In the genomic region with DNA sequence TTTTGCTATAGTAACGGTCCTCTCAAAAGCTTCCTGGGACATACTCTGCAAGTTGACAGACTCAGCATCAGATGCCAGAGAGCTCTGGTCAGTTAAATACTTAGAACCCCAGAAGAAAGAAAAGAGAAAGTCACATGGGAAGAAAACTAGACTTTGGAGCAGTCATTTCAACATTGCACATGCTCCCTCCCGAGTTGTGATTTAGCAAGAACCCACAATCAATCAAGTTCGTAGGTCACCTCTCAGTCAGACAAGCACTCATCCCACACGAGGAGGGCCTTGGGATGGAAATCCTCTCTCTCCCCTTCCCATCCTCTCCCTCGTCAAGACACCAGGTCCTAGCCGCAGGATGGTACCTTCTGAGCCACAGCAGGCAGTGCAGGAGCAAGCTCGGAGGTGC, we compare ENCODE assay signal across 31 mouse cellular contexts.
A peak's percentile ranks its signal among the peaks of the same experiment; 100 is the strongest.
DNase-seq lines count a peak whose midpoint lies in the region; ATAC-seq and TF ChIP-seq lines count a peak whose summit lies in the region.
"Had no signal": no experiment of that assay in that cellular context is flagged by ENCODE, and none has a peak within 500 bp of the region (broad histone marks: within the 10 kb centered on the region; RNA-seq: fewer than 3 reads in every experiment).

No protein-coding gene starts in this region.

- WGBS in liver, adult 2 months: 34% methylated on average over 7 of the region's 7 CpGs
- 86% methylated on average over 7 of the region's 7 CpGs for WGBS in midbrain, embryonic 11.5 days
- 87% methylated on average over 7 of the region's 7 CpGs for WGBS in midbrain, embryonic 16.5 days
- 53% methylated on average over 7 of the region's 7 CpGs for WGBS in liver, embryonic 16.5 days (ENCODE audit: insufficient replicate concordance)
- 90% methylated on average over 7 of the region's 7 CpGs for WGBS in forebrain, embryonic 14.5 days

- no peak for TF ChIP-seq POLR2A in liver, adult 2 months (IDR thresholded peaks at IDR 0.05; ENCODE audit: extremely low read depth, insufficient read depth, low read length)

- peaks cover 9% of the 10 kb centered on the region; the same call in 1 of the 2 replicates for H3K79me2 ChIP-seq in liver, adult 2 months (ENCODE audit: control insufficient read depth, insufficient read depth, low read length)

- peak overlapping the region; percentile 89 for H3K27ac ChIP-seq in liver, adult 2 months (replicated peaks; ENCODE audit: insufficient read depth, low read depth, low read length)
- H3K27ac ChIP-seq in midbrain, embryonic 11.5 days (ENCODE audit: low read depth, low read length): no peak overlapping the region
- H3K27ac ChIP-seq in midbrain, embryonic 16.5 days (ENCODE audit: low read length): no peak overlapping the region
- H3K27ac ChIP-seq in liver, embryonic 16.5 days (ENCODE audit: low read length): no peak overlapping the region
- no peak overlapping the region for H3K27ac ChIP-seq in forebrain, embryonic 14.5 days (ENCODE audit: low read depth, low read length)
- H3K27ac ChIP-seq: embryonic facial prominence, embryonic 10.5 days; embryonic facial prominence, embryonic 13.5 days; forebrain, embryonic 12.5 days; heart, adult 2 months; hindbrain, embryonic 10.5 days; hindbrain, embryonic 13.5 days had no signal

- H3K27me3 ChIP-seq in liver, adult 2 months (ENCODE audit: control insufficient read depth, insufficient read depth, low read length): no peaks in the 10 kb centered on the region
- H3K27me3 ChIP-seq in midbrain, embryonic 11.5 days (ENCODE audit: control insufficient read depth, insufficient read depth, low read length): no peaks in the 10 kb centered on the region
- H3K27me3 ChIP-seq in midbrain, embryonic 16.5 days (ENCODE audit: control insufficient read depth, insufficient read depth, low read depth, low read length): no peaks in the 10 kb centered on the region
- H3K27me3 ChIP-seq in liver, embryonic 16.5 days (ENCODE audit: control insufficient read depth, insufficient read depth, low read depth, low read length): no peaks in the 10 kb centered on the region
- H3K27me3 ChIP-seq in forebrain, embryonic 14.5 days (replicated peaks; ENCODE audit: control insufficient read depth, insufficient read depth, low read length): no peaks in the 10 kb centered on the region
- H3K27me3 ChIP-seq: CH12.LX; embryonic facial prominence, embryonic 13.5 days; forebrain, embryonic 12.5 days; hindbrain, embryonic 13.5 days; Patski had no signal

- H3K36me3 ChIP-seq in liver, adult 2 months (ENCODE audit: control insufficient read depth, insufficient read depth, low read length): no peaks in the 10 kb centered on the region
- H3K36me3 ChIP-seq in midbrain, embryonic 11.5 days (ENCODE audit: control insufficient read depth, insufficient read depth, low read length): peaks cover 2% of the 10 kb centered on the region; the same call in 1 of the 2 replicates
- H3K36me3 ChIP-seq in midbrain, embryonic 16.5 days (ENCODE audit: control insufficient read depth, insufficient read depth, low read length): peaks cover 2% of the 10 kb centered on the region; the same call in 1 of the 2 replicates
- H3K36me3 ChIP-seq in liver, embryonic 16.5 days (ENCODE audit: control insufficient read depth, insufficient read depth): no peaks in the 10 kb centered on the region
- H3K36me3 ChIP-seq in forebrain, embryonic 14.5 days (ENCODE audit: control insufficient read depth, insufficient read depth, low read length): peaks cover 21% of the 10 kb centered on the region
- H3K36me3 ChIP-seq: G1E had no signal

- TF ChIP-seq CTCF in liver, adult 2 months (IDR thresholded peaks at IDR 0.05; ENCODE audit: low read depth, low read length): no peak

- DNase-seq in liver, adult 2 months (ENCODE audit: extremely low read depth, low read depth, low spot score): peak; percentile 96
- no peak for DNase-seq in liver
- peak; percentile 67 for DNase-seq in midbrain, embryonic 11.5 days (ENCODE audit: low spot score, missing footprints)
- DNase-seq in forebrain, embryonic 14.5 days (ENCODE audit: low spot score): no peak
- no peak for DNase-seq in yolk sac, embryonic 10.5 days (ENCODE audit: low spot score)
- DNase-seq: adrenal gland, adult 8-10 months; adrenal gland, postnatal 25 days; B cell, adult 2 months; cerebellum, adult 11-12 months; cerebellum, adult 8-10 months; cerebellum, postnatal 10 days; cerebellum, postnatal 36 days; embryo, embryonic 11 days; gastrocnemius, postnatal 10 days; gastrocnemius, postnatal 36 days; heart, adult 2 months; heart, postnatal 36 days had no signal

- H3K9me3 ChIP-seq in midbrain, embryonic 11.5 days (ENCODE audit: control insufficient read depth, low read length): no peaks in the 10 kb centered on the region
- H3K9me3 ChIP-seq in midbrain, embryonic 16.5 days (replicated peaks; ENCODE audit: control insufficient read depth, low read length, poor library complexity, severe bottlenecking): no peaks in the 10 kb centered on the region
- H3K9me3 ChIP-seq in liver, embryonic 16.5 days (replicated peaks; ENCODE audit: control insufficient read depth, low read length): no peaks in the 10 kb centered on the region
- no peaks in the 10 kb centered on the region for H3K9me3 ChIP-seq in forebrain, embryonic 14.5 days (replicated peaks; ENCODE audit: control insufficient read depth, low read length)
- H3K9me3 ChIP-seq: embryonic facial prominence, embryonic 10.5 days; embryonic facial prominence, embryonic 13.5 days; forebrain, embryonic 12.5 days; hindbrain, embryonic 10.5 days; hindbrain, embryonic 13.5 days had no signal

- peaks cover 16% of the 10 kb centered on the region for H3K4me1 ChIP-seq in liver, adult 2 months (ENCODE audit: control insufficient read depth, insufficient read depth, low read length)
- no peaks in the 10 kb centered on the region for H3K4me1 ChIP-seq in midbrain, embryonic 11.5 days (ENCODE audit: control insufficient read depth, insufficient read depth, low read length)
- H3K4me1 ChIP-seq in midbrain, embryonic 16.5 days (ENCODE audit: control insufficient read depth, insufficient read depth, low read length): 0 out of 2 replicates have a peak, but pooled peaks cover 2% of the 10 kb centered on the region
- H3K4me1 ChIP-seq in liver, embryonic 16.5 days (ENCODE audit: control insufficient read depth, low read depth, low read length): no peaks in the 10 kb centered on the region
- H3K4me1 ChIP-seq in forebrain, embryonic 14.5 days (ENCODE audit: control insufficient read depth, insufficient read depth, low read length): no peaks in the 10 kb centered on the region
- H3K4me1 ChIP-seq: embryonic facial prominence, embryonic 10.5 days; embryonic facial prominence, embryonic 13.5 days; forebrain, embryonic 12.5 days; hindbrain, embryonic 10.5 days had no signal

- H3K9ac ChIP-seq in liver, adult 2 months (ENCODE audit: low read depth, low read length): peak overlapping the region; percentile 63
- H3K9ac ChIP-seq in midbrain, embryonic 11.5 days (ENCODE audit: low read length): no peak overlapping the region
- H3K9ac ChIP-seq in midbrain, embryonic 16.5 days (ENCODE audit: low read depth, low read length): no peak overlapping the region
- H3K9ac ChIP-seq in liver, embryonic 16.5 days (ENCODE audit: low read depth, low read length): no peak overlapping the region
- no peak overlapping the region for H3K9ac ChIP-seq in forebrain, embryonic 14.5 days (ENCODE audit: low read length)
- H3K9ac ChIP-seq: embryonic facial prominence, embryonic 13.5 days; forebrain, embryonic 12.5 days; hindbrain, embryonic 13.5 days had no signal

- H3K4me3 ChIP-seq in liver, adult 2 months (ENCODE audit: insufficient read depth, low read depth, low read length): peak overlapping the region; percentile 57
- no peak overlapping the region for H3K4me3 ChIP-seq in midbrain, embryonic 11.5 days (ENCODE audit: low read depth, low read length)
- H3K4me3 ChIP-seq in midbrain, embryonic 16.5 days (ENCODE audit: low read depth, low read length): no peak overlapping the region
- H3K4me3 ChIP-seq in liver, embryonic 16.5 days (ENCODE audit: low read depth, low read length): no peak overlapping the region
- no peak overlapping the region for H3K4me3 ChIP-seq in forebrain, embryonic 14.5 days (ENCODE audit: low read depth, low read length)
- H3K4me3 ChIP-seq: embryonic facial prominence, embryonic 10.5 days; embryonic facial prominence, embryonic 13.5 days; erythroblast, embryonic 14.5 days; forebrain, embryonic 12.5 days; heart, adult 2 months; hindbrain, embryonic 10.5 days; hindbrain, embryonic 13.5 days had no signal

- ATAC-seq in midbrain, embryonic 11.5 days (ENCODE audit: low FRiP score): no peak
- ATAC-seq in midbrain, embryonic 16.5 days: no peak
- peak; percentile 64 for ATAC-seq in liver, embryonic 16.5 days (ENCODE audit: low read depth)
- ATAC-seq in forebrain, embryonic 14.5 days: no peak
- ATAC-seq: forebrain, embryonic 16.5 days; hindbrain, embryonic 16.5 days; Patski had no signal

- no peak overlapping the region for H3K4me2 ChIP-seq in midbrain, embryonic 11.5 days
- no peak overlapping the region for H3K4me2 ChIP-seq in midbrain, embryonic 16.5 days (ENCODE audit: low read length)
- 0 out of 2 replicates have a peak overlapping the region, but pooled peaks have one; percentile 2 for H3K4me2 ChIP-seq in liver, embryonic 16.5 days (ENCODE audit: low read depth, low read length)
- no peak overlapping the region for H3K4me2 ChIP-seq in forebrain, embryonic 14.5 days (ENCODE audit: low read length)
- H3K4me2 ChIP-seq: embryonic facial prominence, embryonic 13.5 days; forebrain, embryonic 12.5 days; heart, embryonic 11.5 days; hindbrain, embryonic 13.5 days had no signal

Comparison
In these comparisons a context has a peak if more than half of its experiments do, and no peak if none do; other contexts are left out.
1. DNase-seq: peak in liver, adult 2 months (single experiment) and midbrain, embryonic 11.5 days (single experiment); none in liver (single experiment), forebrain, embryonic 14.5 days (single experiment) and yolk sac, embryonic 10.5 days (single experiment).